Mouse (Mus musculus) thymus, adult 2 months (tissue): ENCODE measurements around the gene D16Ertd472e.

Experiments used
- CTCF ChIP-seq: fragments of 200-500 bp; IDR thresholded peaks from 2 replicates; pipeline ENCODE4 v1.5.1; 2012; ENCODE audit warnings: mild to moderate bottlenecking, control low read depth, low read length, moderate library complexity, borderline replicate concordance; ENCODE audit not compliant: control insufficient read depth, poor library complexity, insufficient read depth; ENCODE audit errors: extremely low read depth
- POLR2A ChIP-seq: fragments of 200-500 bp; IDR thresholded peaks from 2 replicates; pipeline ENCODE4 v1.6.1; 2012; ENCODE audit warnings: mild to moderate bottlenecking, low read length, control low read depth, moderate library complexity; ENCODE audit not compliant: control insufficient read depth, poor library complexity, insufficient read depth; ENCODE audit errors: extremely low read depth

- TF ChIP-seq POLR2A (no peak), CTCF (no peak)
These were observed 44.4 kb downstream of the D16Ertd472e start for GRCm38 (mm10) chr16:78531957-78532605.
